Mouse (Mus musculus) forebrain, embryonic 13.5 days (tissue): ENCODE data around the gene Coa6. TPM values are rescaled to one million over a fixed set of nuclear protein-coding genes. Genes with fewer than 3 reads are reported as not detected.

Experiments used
- ATAC-seq: fragments of 200-750 bp; cut with Nextera tagmentation; 2 replicates; pipeline ENCODE4 v1.8.0; 2017
- H3K27ac ChIP-seq: fragments of 300-500 bp; sonication (generic); 2 replicates; pipeline ENCODE4 v1.5.1; 2015; ENCODE audit warnings: inconsistent platforms, mild to moderate bottlenecking, moderate library complexity
- H3K27me3 ChIP-seq: fragments of 300-500 bp; sonication (generic); 2 replicates; pipeline ENCODE4 v1.6.1; 2015; ENCODE audit warnings: mild to moderate bottlenecking, inconsistent platforms
- H3K36me3 ChIP-seq: fragments of 300-500 bp; sonication (generic); 2 replicates; pipeline ENCODE4 v1.6.1; 2015; ENCODE audit warnings: mild to moderate bottlenecking, inconsistent platforms; ENCODE audit not compliant: poor library complexity, severe bottlenecking
- H3K4me1 ChIP-seq: fragments of 300-500 bp; sonication (generic); 2 replicates; pipeline ENCODE4 v1.6.1; 2015; ENCODE audit warnings: inconsistent platforms
- H3K4me2 ChIP-seq: fragments of 300-500 bp; sonication (generic); 2 replicates; pipeline ENCODE4 v1.6.1; 2015; ENCODE audit warnings: inconsistent platforms, mild to moderate bottlenecking, moderate library complexity
- H3K4me3 ChIP-seq: fragments of 300-500 bp; sonication (generic); 2 replicates; pipeline ENCODE4 v1.5.1; 2015; ENCODE audit warnings: mild to moderate bottlenecking, inconsistent platforms
- H3K9ac ChIP-seq: fragments of 300-500 bp; sonication (generic); 2 replicates; pipeline ENCODE4 v1.6.1; 2015; ENCODE audit warnings: mild to moderate bottlenecking, inconsistent platforms
- H3K9me3 ChIP-seq: fragments of 300-500 bp; sonication (generic); replicated peaks from 2 replicates; pipeline ENCODE4 v1.6.1; 2016; ENCODE audit warnings: inconsistent platforms
- WGBS: fragments of 180-500 bp; shearing (Covaris S2); methylation state at CpG from one replicate; pipeline ENCODE4 v1.1.7; 2015; 5-methylcytosine and 5-hydroxymethylcytosine counted together
- polyA plus RNA-seq: library from polyadenylated mRNA; unstranded; fragments of >200 nt; fragmentation: Nextera tagmentation; extraction: Ambion mirVana; gene quantifications from 2 replicates; pipeline ENCODE4 v1.2.1, GENCODE M21; 2015

The Coa6 gene
- polyA plus RNA-seq, 1 experiment from 2014 or later, result 51.9 TPM

GRCm38 (mm10) chr8:126405030-126405429, 17.3 kb upstream of the Coa6 start:
- Histone ChIP-seq H3K27ac (no peak overlapping the region), H3K4me2 (no peak overlapping the region), H3K27me3 (no peaks in the 10 kb centered on the region), H3K4me3 (no peak overlapping the region), H3K9ac (no peak overlapping the region), H3K4me1 (no peaks in the 10 kb centered on the region), H3K36me3 (no peaks in the 10 kb centered on the region), H3K9me3 (no peaks in the 10 kb centered on the region)
- no peak for ATAC-seq
- WGBS, result 68% methylated on average over 4 of the region's 4 CpGs

- Histone ChIP-seq H3K4me1 (peaks cover 19% of the 10 kb centered on the region), H3K4me2 (no peak overlapping the region), H3K9me3 (no peaks in the 10 kb centered on the region), H3K4me3 (no peak overlapping the region), H3K36me3 (peaks cover 9% of the 10 kb centered on the region), H3K27me3 (no peaks in the 10 kb centered on the region), H3K9ac (no peak overlapping the region), H3K27ac (no peak overlapping the region)
- no peak for ATAC-seq
- WGBS, result 80% methylated on average over 3 of the region's 3 CpGs
Measured at GRCm38 (mm10) chr8:126420834-126421233, 1.5 kb upstream of the Coa6 start.

- WGBS, result 8% methylated on average over 9 of the region's 9 CpGs
- ATAC-seq, result peak; percentile 61
Measured at GRCm38 (mm10) chr8:126422920-126423300, 595 bp downstream of the Coa6 start.

GRCm38 (mm10) chr8:126424163-126424562, 1.8 kb downstream of the Coa6 start:
- no peak for ATAC-seq
- no peaks in the 10 kb centered on the region for H3K27me3 ChIP-seq
- no peaks in the 10 kb centered on the region for H3K9me3 ChIP-seq
- H3K4me2 ChIP-seq, result no peak overlapping the region
- no peak overlapping the region for H3K9ac ChIP-seq
- H3K36me3 ChIP-seq, result peaks cover 42% of the 10 kb centered on the region
- H3K27ac ChIP-seq, result no peak overlapping the region
- WGBS, result 76% methylated on average over 4 of the region's 4 CpGs
- peaks cover 19% of the 10 kb centered on the region for H3K4me1 ChIP-seq
- no peak overlapping the region for H3K4me3 ChIP-seq

More at GRCm38 (mm10) chr8:126422920-126423300, 595 bp downstream of the Coa6 start:
- Histone ChIP-seq H3K4me2 (peak overlapping the region; percentile 85), H3K27me3 (no peaks in the 10 kb centered on the region), H3K36me3 (peaks cover 30% of the 10 kb centered on the region), H3K4me1 (peaks cover 19% of the 10 kb centered on the region), H3K4me3 (peak overlapping the region; percentile 84), H3K9me3 (no peaks in the 10 kb centered on the region), H3K27ac (peak overlapping the region; percentile 68), H3K9ac (peak overlapping the region; percentile 87)

GRCm38 (mm10) chr8:126424946-126425345, 2.6 kb downstream of the Coa6 start:
- ATAC-seq, result no peak

GRCm38 (mm10) chr8:126429635-126430034, 7.3 kb downstream of the Coa6 start:
- WGBS, result 91% methylated on average over 5 of the region's 5 CpGs
- H3K4me2 ChIP-seq, result no peak overlapping the region
- H3K9me3 ChIP-seq, result no peaks in the 10 kb centered on the region
- H3K36me3 ChIP-seq, result peaks cover 84% of the 10 kb centered on the region
- H3K27me3 ChIP-seq, result no peaks in the 10 kb centered on the region
- ATAC-seq, result no peak
- H3K4me1 ChIP-seq, result no peaks in the 10 kb centered on the region
- no peak overlapping the region for H3K9ac ChIP-seq
- H3K27ac ChIP-seq, result no peak overlapping the region
- no peak overlapping the region for H3K4me3 ChIP-seq

More at GRCm38 (mm10) chr8:126424946-126425345, 2.6 kb downstream of the Coa6 start:
- no peak overlapping the region for H3K27ac ChIP-seq
- H3K4me3 ChIP-seq, result no peak overlapping the region
- no peak overlapping the region for H3K4me2 ChIP-seq
- no peak overlapping the region for H3K9ac ChIP-seq
- WGBS, result 79% methylated on average over 1 of the region's 1 CpGs
- H3K9me3 ChIP-seq, result no peaks in the 10 kb centered on the region
- peaks cover 50% of the 10 kb centered on the region for H3K36me3 ChIP-seq
- peaks cover 19% of the 10 kb centered on the region for H3K4me1 ChIP-seq
- no peaks in the 10 kb centered on the region for H3K27me3 ChIP-seq

- Histone ChIP-seq H3K9me3 (no peaks in the 10 kb centered on the region), H3K4me1 (no peaks in the 10 kb centered on the region), H3K27me3 (no peaks in the 10 kb centered on the region), H3K27ac (no peak overlapping the region), H3K4me2 (no peak overlapping the region), H3K9ac (no peak overlapping the region), H3K36me3 (peaks cover 85% of the 10 kb centered on the region), H3K4me3 (no peak overlapping the region)
- 85% methylated on average over 7 of the region's 7 CpGs for WGBS
- no peak for ATAC-seq
Measured at GRCm38 (mm10) chr8:126433827-126434226, 11.5 kb downstream of the Coa6 start.

- WGBS, result 57% methylated on average over 2 of the region's 2 CpGs
- Histone ChIP-seq H3K4me1 (no peaks in the 10 kb centered on the region), H3K4me3 (no peak overlapping the region), H3K9me3 (no peaks in the 10 kb centered on the region), H3K27me3 (no peaks in the 10 kb centered on the region), H3K9ac (no peak overlapping the region), H3K4me2 (no peak overlapping the region), H3K27ac (no peak overlapping the region), H3K36me3 (peaks cover 67% of the 10 kb centered on the region)
- ATAC-seq, result no peak
Measured at GRCm38 (mm10) chr8:126438937-126439336, 16.6 kb downstream of the Coa6 start.

GRCm38 (mm10) chr8:126451158-126451557, 28.8 kb downstream of the Coa6 start:
- Histone ChIP-seq H3K9ac (no peak overlapping the region), H3K4me2 (no peak overlapping the region), H3K36me3 (peaks cover 88% of the 10 kb centered on the region), H3K4me3 (no peak overlapping the region), H3K27ac (no peak overlapping the region), H3K4me1 (no peaks in the 10 kb centered on the region), H3K27me3 (no peaks in the 10 kb centered on the region), H3K9me3 (no peaks in the 10 kb centered on the region)
- 92% methylated on average over 8 of the region's 8 CpGs for WGBS
- ATAC-seq, result no peak

- Histone ChIP-seq H3K9me3 (no peaks in the 10 kb centered on the region), H3K27ac (no peak overlapping the region), H3K27me3 (no peaks in the 10 kb centered on the region), H3K36me3 (peaks cover 87% of the 10 kb centered on the region), H3K9ac (no peak overlapping the region), H3K4me1 (no peaks in the 10 kb centered on the region), H3K4me3 (no peak overlapping the region), H3K4me2 (no peak overlapping the region)
- 83% methylated on average over 7 of the region's 7 CpGs for WGBS
- ATAC-seq, result 0 out of 2 replicates have a peak, but pooled peaks have one; percentile 24
Measured at GRCm38 (mm10) chr8:126455383-126455782, 33.1 kb downstream of the Coa6 start.

- ATAC-seq, result no peak
- no peaks in the 10 kb centered on the region for H3K27me3 ChIP-seq
- H3K4me1 ChIP-seq, result no peaks in the 10 kb centered on the region
- H3K27ac ChIP-seq, result no peak overlapping the region
- no peak overlapping the region for H3K9ac ChIP-seq
- WGBS, result 61% methylated on average over 3 of the region's 3 CpGs
- H3K4me2 ChIP-seq, result no peak overlapping the region
- peaks cover 77% of the 10 kb centered on the region for H3K36me3 ChIP-seq
- H3K4me3 ChIP-seq, result no peak overlapping the region
- no peaks in the 10 kb centered on the region for H3K9me3 ChIP-seq
Measured at GRCm38 (mm10) chr8:126460274-126460673, 38.0 kb downstream of the Coa6 start.

- Histone ChIP-seq H3K4me3 (no peak overlapping the region), H3K36me3 (peaks cover 72% of the 10 kb centered on the region), H3K4me1 (no peaks in the 10 kb centered on the region), H3K27me3 (no peaks in the 10 kb centered on the region), H3K9me3 (no peaks in the 10 kb centered on the region), H3K27ac (no peak overlapping the region), H3K9ac (no peak overlapping the region), H3K4me2 (no peak overlapping the region)
- no peak for ATAC-seq
- 82% methylated on average over 7 of the region's 7 CpGs for WGBS
Measured at GRCm38 (mm10) chr8:126461735-126462134, 39.4 kb downstream of the Coa6 start.

- no peak overlapping the region for H3K4me3 ChIP-seq
- peaks cover 72% of the 10 kb centered on the region for H3K36me3 ChIP-seq
- H3K4me1 ChIP-seq, result no peaks in the 10 kb centered on the region
Measured at GRCm38 (mm10) chr8:126464071-126464470, 41.8 kb downstream of the Coa6 start.

More at GRCm38 (mm10) chr8:126464071-126464470, 41.8 kb downstream of the Coa6 start:
- H3K27ac ChIP-seq, result no peak overlapping the region
- no peaks in the 10 kb centered on the region for H3K9me3 ChIP-seq
- 89% methylated on average over 7 of the region's 7 CpGs for WGBS
- no peak overlapping the region for H3K9ac ChIP-seq
- no peak overlapping the region for H3K4me2 ChIP-seq
- H3K27me3 ChIP-seq, result no peaks in the 10 kb centered on the region
- no peak for ATAC-seq
